Mouse (Mus musculus): ENCODE data around the gene Gpr65. TPM values are rescaled to one million over a fixed set of nuclear protein-coding genes. Genes with fewer than 3 reads are reported as not detected.
A peak's percentile ranks its signal among the peaks of the same experiment; 100 is the strongest.

Gpr65 gene
- total RNA-seq, 2 experiments from 2014 or later, result 21.4 to 38.9 TPM

GRCm38 (mm10) chr12:98280996-98281395, 12.6 kb downstream of the Gpr65 start:
- ATAC-seq (replicated peaks; ENCODE audit: poor library complexity, severe bottlenecking), result no peak

GRCm38 (mm10) chr12:98282776-98283486, 14.5 kb downstream of the Gpr65 start:
- peak; percentile 92 for ATAC-seq (replicated peaks; ENCODE audit: poor library complexity, severe bottlenecking)

GRCm38 (mm10) chr12:98283487-98283860, 15.0 kb downstream of the Gpr65 start:
- ATAC-seq (replicated peaks; ENCODE audit: poor library complexity, severe bottlenecking), result peak; percentile 82

GRCm38 (mm10) chr12:98284477-98284876, 16.0 kb downstream of the Gpr65 start:
- ATAC-seq (replicated peaks; ENCODE audit: poor library complexity, severe bottlenecking), result no peak

GRCm38 (mm10) chr12:98290475-98290874, 22.0 kb downstream of the Gpr65 start:
- ATAC-seq (replicated peaks; ENCODE audit: poor library complexity, severe bottlenecking), result peak; percentile 80

GRCm38 (mm10) chr12:98292278-98292677, 23.8 kb downstream of the Gpr65 start:
- no peak for ATAC-seq (replicated peaks; ENCODE audit: poor library complexity, severe bottlenecking)

GRCm38 (mm10) chr12:98294241-98294640, 25.8 kb downstream of the Gpr65 start:
- ATAC-seq (replicated peaks; ENCODE audit: poor library complexity, severe bottlenecking), result no peak

GRCm38 (mm10) chr12:98301980-98302379, 33.5 kb downstream of the Gpr65 start:
- no peak for ATAC-seq (replicated peaks; ENCODE audit: poor library complexity, severe bottlenecking)

- ATAC-seq (replicated peaks; ENCODE audit: poor library complexity, severe bottlenecking), result no peak
Observed at GRCm38 (mm10) chr12:98303013-98303412, 34.6 kb downstream of the Gpr65 start.

GRCm38 (mm10) chr12:98307179-98307915, 38.9 kb downstream of the Gpr65 start:
- no peak for ATAC-seq (replicated peaks; ENCODE audit: poor library complexity, severe bottlenecking)

GRCm38 (mm10) chr12:98311376-98312083, 43.1 kb downstream of the Gpr65 start:
- ATAC-seq (replicated peaks; ENCODE audit: poor library complexity, severe bottlenecking), result peak; percentile 73

- peak; percentile 66 for ATAC-seq (replicated peaks; ENCODE audit: poor library complexity, severe bottlenecking)
Observed at GRCm38 (mm10) chr12:98315924-98316323, 47.5 kb downstream of the Gpr65 start.

- no peak for ATAC-seq (replicated peaks; ENCODE audit: poor library complexity, severe bottlenecking)
Observed at GRCm38 (mm10) chr12:98317718-98318340, 49.4 kb downstream of the Gpr65 start.

GRCm38 (mm10) chr12:98322426-98322825, 54.0 kb downstream of the Gpr65 start:
- no peak for ATAC-seq (replicated peaks; ENCODE audit: poor library complexity, severe bottlenecking)

- peak; percentile 67; the same call in 1 of the 2 replicates for ATAC-seq (replicated peaks; ENCODE audit: poor library complexity, severe bottlenecking)
Observed at GRCm38 (mm10) chr12:98324170-98324569, 55.7 kb downstream of the Gpr65 start.

Other genes starting within 250 kb of the Gpr65 start
- 12.8 and 13.5 TPM in 2 replicates for gene Galc, start 9.2 kb upstream of the Gpr65 start, total RNA-seq (2014; fragmentation: Nextera tagmentation)
- 7.0 and 10.4 TPM in 2 replicates for gene Galc, start 9.2 kb upstream of the Gpr65 start, total RNA-seq (2017)